Mouse (Mus musculus) lung, adult 18-20 months (tissue): ENCODE measurements around the gene Trappc2l.
A peak's percentile ranks its signal among the peaks of the same experiment; 100 is the strongest.
"Not testable (repeated sequence)": the region's sequence is repeated elsewhere in the genome, so short reads cannot be mapped to it uniquely, and the experiment has no call there.

ENCODE experiments used
- DNase-seq, 2 experiments: peaks; one replicate each; pipeline ENCODE4 v3.0.0; 2022; ENCODE audit warnings: mixed read lengths in 2 of 2

Trappc2l gene

GRCm38 (mm10) chr8:122629388-122629787, 17.9 kb downstream of the Trappc2l start:
- DNase-seq, result no peak

GRCm38 (mm10) chr8:122630696-122631095, 19.3 kb downstream of the Trappc2l start:
- no peak for DNase-seq

GRCm38 (mm10) chr8:122632134-122632533, 20.7 kb downstream of the Trappc2l start:
- not testable (repeated sequence) for DNase-seq

GRCm38 (mm10) chr8:122633205-122633604, 21.8 kb downstream of the Trappc2l start:
- no peak for DNase-seq

DNA sequence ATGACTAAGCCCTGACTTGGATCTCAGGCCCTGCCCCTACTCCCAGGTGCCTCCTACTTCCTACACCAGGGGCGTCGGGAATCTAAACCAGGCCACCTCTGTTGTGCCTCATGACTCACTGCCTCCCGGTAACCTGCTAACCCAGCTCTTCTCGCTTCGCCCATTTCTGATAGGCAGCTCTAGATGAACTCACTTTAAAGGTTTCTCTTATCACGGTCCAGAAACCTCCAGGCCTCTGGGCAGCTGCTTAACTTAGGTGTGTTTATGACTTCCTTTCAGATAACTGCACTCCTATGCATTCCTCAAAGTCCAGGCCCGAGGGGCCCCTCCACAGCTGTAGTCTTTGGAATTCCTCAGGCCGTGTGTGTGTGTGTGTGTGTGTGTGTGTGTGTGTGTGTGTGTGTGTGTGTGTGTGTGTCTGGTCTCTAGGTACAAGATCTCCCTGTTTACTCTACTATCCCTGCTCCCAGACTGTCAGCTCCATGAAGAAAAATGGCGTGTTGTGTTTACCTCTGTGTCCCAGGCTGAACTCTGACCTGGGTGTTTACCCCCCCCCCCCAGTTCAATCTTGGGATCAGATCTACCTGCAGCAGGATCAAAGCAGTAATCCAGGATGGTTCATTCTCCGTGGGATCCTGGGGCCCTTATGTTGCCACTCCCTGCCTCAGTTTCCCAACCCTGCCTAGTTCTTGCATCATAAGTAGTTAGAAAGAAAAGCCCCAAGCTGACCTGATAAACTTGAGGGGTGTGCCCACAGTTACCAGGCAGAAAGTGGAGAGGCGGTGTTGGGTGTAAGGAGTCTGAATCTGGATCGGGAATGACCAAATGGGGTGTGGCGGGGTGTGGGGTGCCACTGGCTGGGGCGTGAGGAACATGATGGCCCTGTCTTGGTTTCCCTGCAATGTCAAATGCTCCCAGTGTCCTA, 24.7 kb downstream of the Trappc2l start:
- DNase-seq, result peak in 1 of 2 experiments; percentile 30

DNA sequence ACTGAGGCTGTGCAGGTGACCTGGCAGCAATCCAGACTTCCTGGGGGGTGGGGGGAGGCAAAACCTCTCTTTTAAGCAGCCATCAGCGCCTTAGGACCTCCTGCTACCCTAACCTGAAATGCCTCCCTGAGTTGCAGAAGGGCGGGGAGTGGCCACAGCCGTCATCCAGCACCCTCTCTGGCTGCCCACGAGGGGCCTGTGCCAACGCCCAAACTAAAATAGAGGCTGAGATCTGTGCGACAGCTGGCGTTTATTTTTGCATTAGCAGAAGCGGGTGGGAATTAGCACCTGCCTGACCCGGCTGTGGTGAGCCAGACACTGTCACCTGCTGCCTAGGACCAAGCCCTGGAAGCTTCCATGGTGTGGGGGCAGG, 25.3 kb downstream of the Trappc2l start:
- DNase-seq, result no peak

GRCm38 (mm10) chr8:122637230-122637629, 25.8 kb downstream of the Trappc2l start:
- no peak for DNase-seq

DNA sequence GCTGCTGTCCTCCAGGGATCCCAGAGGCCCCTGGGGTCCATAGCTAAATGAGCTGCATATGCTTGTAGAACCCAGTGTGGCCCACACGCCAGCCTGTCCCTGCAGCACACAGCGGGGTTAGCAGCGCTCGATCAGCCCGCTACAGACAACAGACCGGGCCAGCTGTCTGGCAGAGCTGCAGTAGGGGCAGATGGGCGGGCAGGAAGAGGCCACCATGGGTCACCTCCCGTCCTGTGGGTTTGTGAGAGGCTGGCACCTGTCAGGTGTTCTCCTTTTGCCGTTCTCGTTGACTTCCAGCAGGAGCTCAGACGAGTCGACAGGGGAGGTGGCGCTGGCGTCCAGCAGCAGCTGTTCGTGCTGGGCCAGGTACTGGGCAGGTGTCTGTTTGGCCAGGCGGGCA, 27.2 kb downstream of the Trappc2l start:
- no peak for DNase-seq

DNA sequence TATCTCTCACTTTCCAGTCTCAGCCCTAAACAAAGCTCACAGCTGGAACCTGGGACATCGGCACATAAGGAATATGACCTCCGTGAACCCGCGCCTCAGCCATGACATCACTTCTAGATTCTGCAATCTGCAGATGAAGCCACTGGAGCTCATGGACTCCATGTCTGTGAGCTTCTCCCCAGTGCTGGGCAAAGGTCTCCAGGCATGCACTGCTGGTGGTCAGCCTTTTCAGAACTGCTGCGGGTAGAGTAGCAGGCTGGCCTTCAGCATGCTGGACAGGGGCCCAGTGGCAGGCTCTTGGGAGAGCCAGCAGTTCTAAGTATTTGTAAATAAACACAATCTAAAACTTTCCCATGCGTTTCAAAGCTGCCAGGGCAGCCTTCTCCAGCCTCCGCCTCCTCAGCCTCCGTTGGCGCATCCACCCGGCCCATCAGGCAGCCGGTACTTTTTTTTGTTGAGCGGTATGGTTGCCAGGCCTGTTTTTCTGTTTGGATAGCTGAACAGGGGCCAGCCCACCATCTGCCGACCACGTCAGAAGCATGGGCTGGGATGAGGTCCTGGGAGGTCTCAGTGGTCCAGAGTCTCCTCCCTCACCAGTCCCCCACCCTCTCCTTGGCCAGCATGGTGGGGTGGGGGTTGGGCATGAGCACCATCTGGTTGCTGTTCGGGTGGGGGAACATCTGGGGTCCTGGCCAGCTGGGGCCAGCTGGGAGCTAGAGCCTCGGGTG, 28.2 kb downstream of the Trappc2l start:
- peak; percentile 66 to 73 for DNase-seq

- peak in 1 of 2 experiments; percentile 24 for DNase-seq
Observed at GRCm38 (mm10) chr8:122640825-122641224, 29.4 kb downstream of the Trappc2l start.

DNA sequence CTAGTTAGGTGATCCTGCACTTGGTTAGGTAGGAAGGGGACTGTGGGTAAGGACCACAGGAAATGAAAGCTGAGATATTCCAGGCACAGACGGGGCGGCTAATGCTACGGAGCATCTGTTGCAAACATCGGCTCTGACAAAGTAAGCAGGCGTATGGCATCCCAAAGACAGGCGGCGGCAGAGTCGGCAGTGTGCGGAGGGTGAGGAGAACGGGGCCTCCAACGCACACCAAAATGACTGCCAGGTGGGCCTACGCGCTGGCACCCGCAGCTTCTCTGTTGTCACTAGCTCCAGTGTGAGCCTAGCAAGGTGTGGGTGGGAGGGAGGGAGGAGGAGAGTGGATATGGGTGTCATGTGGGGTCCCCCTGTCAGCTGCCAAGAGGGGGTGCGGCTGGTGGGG, 30.0 kb downstream of the Trappc2l start:
- DNase-seq, result no peak

DNA sequence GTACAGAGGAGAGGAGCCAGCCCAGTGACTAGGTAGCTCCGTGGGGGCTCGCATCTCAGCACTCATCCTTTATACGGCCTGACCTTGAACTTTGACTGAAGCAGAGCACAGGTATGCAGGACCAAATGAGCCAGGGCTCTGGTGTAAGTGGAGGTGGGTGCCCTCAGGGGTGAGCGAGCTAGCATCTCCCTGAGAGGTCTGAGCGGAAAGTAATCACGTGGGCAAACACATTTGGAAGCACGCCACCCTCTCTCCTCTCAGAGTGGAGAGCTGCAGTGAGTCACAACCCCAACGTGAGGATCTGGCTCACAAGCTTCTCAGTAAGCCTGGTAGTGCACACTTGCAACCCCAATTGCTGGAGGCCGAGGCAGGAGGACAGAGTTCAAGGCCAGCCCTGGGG, 30.6 kb downstream of the Trappc2l start:
- DNase-seq, result peak; percentile 82 to 84

GRCm38 (mm10) chr8:122644175-122644954, 32.9 kb downstream of the Trappc2l start:
- DNase-seq, result no peak

- DNase-seq, result no peak
Observed at GRCm38 (mm10) chr8:122646337-122646736, 34.9 kb downstream of the Trappc2l start.

DNA sequence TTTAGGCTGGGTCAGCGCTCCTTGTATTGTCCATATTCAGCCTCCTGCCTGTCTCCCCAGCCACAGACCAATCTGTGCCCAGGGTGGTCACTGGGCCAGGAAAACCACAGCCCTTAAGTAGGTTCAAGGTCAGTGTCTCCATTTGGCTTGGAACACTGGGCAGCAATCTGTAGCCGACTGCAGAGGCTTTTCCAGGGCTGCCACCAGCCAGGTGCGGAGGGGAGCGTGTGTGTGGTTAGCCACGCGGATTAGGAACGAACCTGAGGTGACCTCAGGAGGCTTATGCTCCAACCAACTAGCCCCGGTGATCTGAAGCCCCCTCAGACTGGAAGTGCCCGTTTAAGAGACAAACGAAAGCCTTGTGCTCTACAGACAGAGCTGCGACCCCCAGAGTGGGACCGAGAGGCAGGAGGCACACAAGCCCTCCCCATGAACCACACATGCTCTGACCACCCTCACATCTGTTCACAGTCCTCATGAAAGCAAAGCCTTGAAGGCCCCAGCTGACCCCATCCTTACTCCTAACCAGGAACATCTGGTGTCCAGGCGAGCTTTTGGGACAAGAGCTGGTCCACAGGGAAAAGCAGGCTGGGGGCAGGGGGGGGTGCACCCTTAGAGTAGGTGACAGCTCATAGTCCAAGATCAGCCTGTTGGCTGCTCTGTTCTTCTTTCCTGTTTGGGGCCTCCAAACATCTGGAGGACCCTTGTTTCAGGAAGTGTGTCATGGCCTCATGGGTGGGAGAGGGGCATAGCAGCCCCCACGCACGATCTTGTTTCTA, 36.9 kb downstream of the Trappc2l start:
- DNase-seq, result no peak

DNA sequence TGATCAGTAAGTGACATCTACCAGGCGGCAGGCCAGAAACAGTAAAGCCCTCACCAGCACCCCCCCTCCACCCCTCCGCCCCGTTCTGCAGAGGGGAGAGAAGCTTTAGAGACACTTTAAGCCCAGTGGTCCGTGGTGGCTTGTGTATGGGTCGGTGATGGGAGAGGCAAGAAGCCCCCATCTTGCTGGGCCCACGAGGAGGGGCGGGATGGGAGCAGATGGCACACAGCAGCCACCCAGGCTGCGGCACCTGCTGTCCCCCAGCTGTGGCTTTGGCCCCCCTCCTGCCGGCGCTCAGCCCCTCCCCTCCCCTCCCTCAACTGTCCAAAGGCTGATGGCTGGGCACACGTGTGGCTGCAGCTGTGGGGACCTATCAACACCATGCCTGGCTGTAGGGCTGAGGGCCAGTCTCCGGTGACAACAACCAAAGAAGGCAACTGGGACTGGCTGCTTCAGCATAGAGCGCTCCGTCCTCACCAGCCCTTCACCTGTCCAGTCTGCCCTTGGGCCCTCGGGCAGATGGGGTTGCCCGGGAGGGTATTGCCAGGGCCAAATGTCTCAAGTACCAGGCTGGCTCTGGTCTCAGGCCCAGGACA, 40.0 kb downstream of the Trappc2l start:
- DNase-seq, result no peak

DNA sequence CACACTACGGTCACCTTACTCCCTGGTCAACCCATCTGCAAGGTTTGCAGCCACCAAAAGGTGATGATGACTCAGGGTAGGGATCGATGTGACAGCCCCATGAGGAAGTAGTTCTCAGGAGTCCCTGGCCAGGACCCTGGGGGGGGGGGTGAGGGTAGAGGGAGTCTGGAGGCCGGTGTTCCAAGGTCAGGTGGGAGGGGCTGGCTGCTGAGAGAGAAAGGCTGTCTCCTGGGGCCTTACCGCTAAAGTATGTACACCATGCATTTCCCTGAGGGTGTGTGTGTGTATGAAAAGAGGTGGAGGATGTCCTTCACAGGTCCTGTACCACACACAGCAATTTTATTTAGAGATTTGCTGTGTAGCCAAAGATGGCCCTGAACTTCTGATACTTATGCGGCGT, 41.2 kb downstream of the Trappc2l start:
- DNase-seq, result no peak

DNA sequence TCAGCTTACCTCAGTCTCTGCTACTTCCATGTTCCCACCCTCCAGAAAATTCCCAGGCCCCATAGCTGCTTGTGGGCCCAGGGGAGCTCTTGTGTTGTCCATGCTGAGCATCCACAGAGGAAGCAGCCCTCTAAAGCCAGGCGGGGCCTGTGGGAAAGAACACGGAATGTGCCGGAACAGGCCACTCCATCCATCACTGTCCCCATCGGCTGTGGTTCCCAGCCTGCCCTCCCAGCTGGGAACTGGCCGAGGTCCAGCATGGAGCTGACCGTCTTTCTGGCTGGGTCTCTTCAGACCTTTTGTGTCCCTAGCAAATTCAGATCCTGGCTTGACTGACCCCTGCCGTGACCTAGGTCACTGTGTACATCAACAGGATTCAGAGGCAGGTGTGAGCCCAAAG, 43.3 kb downstream of the Trappc2l start:
- peak; percentile 80 to 87 for DNase-seq

GRCm38 (mm10) chr8:122656056-122656999, 44.9 kb downstream of the Trappc2l start:
- DNase-seq, result peak; percentile 89 to 93

- no peak for DNase-seq
Observed at GRCm38 (mm10) chr8:122658149-122658806, 46.8 kb downstream of the Trappc2l start.
